Mouse (Mus musculus) lung, postnatal 0 days (tissue): ENCODE measurements around the gene Cacng6.

Experiments
- CTCF ChIP-seq: IDR thresholded peaks from 2 replicates; pipeline ENCODE4 v1.5.1; 2016; ENCODE audit warnings: antibody characterized with exemption, mild to moderate bottlenecking
- EP300 ChIP-seq: IDR thresholded peaks from 2 replicates; pipeline ENCODE4 v1.6.1; 2016; ENCODE audit warnings: antibody characterized with exemption, mild to moderate bottlenecking, control low read depth

GRCm38 (mm10) chr7:3439984-3440383, 16.0 kb downstream of the Cacng6 start:
- TF ChIP-seq CTCF, result no peak
- TF ChIP-seq EP300, result no peak
